Mouse (Mus musculus): ENCODE results near the gene Stpg3.

Gene Stpg3

DNA sequence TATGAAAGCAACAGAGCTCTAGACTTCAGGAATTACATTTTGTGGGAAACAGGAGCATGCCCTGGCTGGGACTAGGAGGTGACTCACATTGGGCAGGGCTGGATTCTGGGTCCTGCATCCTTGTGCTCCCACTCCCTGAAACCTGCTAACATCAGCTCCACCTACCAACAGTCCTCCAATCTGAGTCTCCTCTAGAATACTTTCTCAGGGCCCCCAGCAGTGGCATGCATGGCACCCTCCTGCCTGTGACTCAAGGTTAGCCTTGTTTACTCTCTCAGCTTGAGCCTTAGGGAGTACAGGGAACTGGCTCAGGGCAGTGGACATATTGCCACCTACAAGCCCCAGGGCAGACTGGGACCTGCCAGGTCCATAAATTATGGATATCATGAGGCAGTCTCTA is 23.7 kb upstream of the Stpg3 start:
- in situ Hi-C loops (cut with MboI; ENCODE audit: unreplicated experiment in 2 of 2), result no loop called here

DNA sequence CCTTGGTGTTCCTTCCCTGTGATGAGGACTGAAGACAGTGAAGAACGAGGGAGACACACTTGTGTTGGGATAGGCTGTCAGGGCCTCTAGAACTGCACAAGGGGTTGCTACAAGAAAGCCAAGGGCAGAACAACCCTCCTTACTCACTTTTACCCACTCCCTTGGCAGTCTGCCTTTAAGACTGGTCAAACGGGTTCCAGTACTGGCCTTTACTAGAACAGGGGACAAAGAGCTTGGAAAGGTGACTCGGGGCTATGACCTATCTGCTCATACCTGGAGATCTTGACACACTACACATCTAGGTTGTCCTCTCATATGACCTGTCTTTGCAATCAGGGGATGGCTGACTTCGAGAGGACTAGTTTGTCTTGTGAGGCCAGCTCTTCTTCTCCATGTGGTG is 23.1 kb upstream of the Stpg3 start:
- in situ Hi-C loops (cut with MboI; ENCODE audit: unreplicated experiment in 2 of 2), result no loop called here

DNA sequence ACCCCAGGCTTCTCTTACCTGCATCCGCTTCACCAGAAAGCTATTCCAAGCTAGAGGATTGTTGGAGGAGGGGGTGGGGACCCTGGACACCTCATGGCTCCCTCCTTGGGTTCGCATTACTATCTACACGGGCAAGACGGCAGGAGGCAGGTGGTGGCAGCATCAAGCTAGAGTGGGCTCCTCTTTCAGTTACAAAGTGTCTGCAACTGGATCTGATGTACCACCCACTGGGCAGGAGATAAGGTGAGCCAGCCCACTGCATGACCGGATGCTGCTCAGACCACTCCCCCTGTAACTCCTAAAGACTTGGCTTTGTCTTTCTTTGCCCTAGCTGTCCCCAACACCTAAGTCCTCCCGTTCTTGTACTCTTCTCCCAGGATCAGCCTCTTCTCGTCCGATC is 22.2 kb upstream of the Stpg3 start, which contains the start of gene Rnf224:
TSS of gene Rnf224 (minus strand) at position 174 of the 400 bp plus-strand sequence.
- in situ Hi-C loops (cut with MboI; ENCODE audit: unreplicated experiment in 2 of 2), result no loop called here

DNA sequence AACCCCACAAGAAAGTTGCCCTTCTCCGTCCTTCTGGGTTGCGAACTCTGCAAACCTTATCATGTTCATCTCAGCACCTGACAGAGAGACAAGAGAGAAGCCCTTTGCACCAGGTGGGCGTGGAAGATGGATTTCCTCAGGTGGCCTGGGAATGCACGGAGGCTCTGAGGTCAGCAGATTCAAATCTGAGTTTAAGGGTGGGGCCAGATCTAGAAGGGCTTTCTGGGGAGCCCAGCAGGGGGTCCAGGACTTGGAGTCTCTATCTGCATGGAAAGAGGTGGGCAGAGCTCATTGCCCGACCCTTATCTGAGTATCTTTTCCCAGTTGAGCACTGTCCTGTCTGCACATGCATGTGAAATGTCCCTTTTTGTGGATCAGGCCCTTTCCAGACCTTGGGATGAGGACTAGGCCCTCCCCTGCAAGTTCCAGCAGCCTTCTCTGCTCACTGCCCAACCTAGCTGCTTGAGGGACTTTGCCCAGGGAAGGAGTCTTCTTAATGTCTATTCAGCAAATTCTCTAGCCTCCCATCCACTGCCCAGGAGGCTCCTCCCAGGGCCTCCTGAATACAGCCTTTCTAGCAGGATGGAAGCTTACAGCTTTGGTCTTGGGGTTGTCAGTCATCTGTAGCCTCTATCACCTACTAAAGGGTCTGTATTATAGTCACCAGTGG is 20.2 kb upstream of the Stpg3 start:
- in situ Hi-C loops (cut with MboI; ENCODE audit: unreplicated experiment in 2 of 2), result no loop called here

DNA sequence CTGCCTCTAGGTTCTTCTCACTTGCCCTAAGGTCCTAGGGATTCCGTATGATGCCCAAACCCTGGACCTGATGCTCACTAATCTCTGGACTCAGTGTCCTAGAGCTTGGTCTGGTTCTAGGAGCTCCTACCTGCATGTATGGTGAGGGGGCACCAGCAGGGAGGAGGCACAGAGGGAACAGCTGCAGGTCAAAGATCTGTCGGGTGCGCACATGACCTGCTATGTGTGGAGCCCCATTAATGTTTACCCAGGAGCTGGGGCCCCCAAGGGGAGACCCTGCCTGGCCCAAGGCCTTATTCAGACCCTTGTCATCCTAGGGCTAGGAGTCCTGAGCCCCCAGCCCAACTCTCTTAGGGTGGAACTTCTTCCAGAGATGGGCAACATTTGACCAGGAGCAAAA is 19.6 kb upstream of the Stpg3 start, which contains the start of gene Slc34a3:
TSS of gene Slc34a3 (minus strand) at position 315 of the 400 bp plus-strand sequence.
- in situ Hi-C loops (cut with MboI; ENCODE audit: unreplicated experiment in 2 of 2), result no loop called here

DNA sequence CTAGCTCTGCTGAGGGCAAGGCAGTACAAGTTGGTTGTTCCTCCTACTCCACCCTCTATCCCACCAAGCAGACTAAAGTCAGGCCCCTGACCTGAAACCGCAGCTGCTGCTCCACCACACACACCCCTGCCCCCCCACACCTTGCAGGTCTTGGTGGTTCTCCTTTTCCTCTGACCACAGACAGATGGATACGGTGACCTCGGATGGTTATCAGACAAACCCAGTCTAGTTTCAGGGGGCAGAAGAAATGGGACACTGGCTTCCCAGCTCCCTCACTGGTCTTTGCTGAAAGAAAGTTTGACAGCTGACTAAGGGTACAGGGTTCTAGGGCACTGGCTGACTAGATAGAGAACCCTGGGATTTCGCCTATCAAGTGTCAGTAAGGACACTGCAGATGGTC is 19.0 kb upstream of the Stpg3 start:
- in situ Hi-C loops (cut with MboI; ENCODE audit: unreplicated experiment in 2 of 2), result no loop called here

DNA sequence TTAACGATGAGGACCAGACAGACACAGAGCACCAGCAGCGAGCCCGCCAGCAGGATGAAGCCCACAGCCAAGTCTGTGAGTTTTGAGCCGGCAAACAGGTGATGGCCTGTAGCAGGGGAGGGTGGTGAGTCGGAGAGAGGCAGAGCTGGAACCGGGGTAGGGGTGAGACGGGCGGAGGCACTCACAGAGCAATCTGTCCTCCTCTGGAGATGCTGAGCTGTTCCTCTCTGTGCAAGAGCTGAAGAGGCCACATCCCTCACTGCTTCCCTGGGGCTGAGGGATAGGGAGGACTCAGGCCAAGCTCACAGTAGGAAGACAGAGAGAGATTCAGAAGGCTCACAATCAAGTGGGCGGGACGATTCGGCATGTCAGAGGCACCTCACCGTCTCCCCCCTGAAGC is 16.6 kb upstream of the Stpg3 start:
- in situ Hi-C loops (cut with MboI; ENCODE audit: unreplicated experiment in 2 of 2), result no loop called here

DNA sequence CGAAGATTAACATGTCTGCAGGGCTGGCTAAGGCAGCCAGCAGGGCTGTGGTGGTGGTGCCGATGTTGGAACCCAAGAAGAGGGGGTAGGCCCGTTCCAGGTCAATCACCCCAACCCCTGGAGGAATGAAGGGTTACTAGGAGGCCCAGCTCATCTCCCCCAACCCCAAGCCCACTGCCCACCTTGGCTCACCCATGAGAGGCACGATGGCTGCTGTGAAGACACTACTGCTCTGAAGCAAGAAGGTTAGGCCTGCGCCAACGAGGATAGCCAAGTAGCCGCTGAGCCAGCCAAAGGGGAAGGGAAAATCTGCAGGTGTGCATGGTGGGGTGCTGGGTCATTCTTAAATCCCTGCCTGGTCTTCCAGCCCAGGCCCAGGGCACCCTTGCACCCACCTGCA is 16.1 kb upstream of the Stpg3 start:
- in situ Hi-C loops (cut with MboI; ENCODE audit: unreplicated experiment in 2 of 2), result no loop called here

DNA sequence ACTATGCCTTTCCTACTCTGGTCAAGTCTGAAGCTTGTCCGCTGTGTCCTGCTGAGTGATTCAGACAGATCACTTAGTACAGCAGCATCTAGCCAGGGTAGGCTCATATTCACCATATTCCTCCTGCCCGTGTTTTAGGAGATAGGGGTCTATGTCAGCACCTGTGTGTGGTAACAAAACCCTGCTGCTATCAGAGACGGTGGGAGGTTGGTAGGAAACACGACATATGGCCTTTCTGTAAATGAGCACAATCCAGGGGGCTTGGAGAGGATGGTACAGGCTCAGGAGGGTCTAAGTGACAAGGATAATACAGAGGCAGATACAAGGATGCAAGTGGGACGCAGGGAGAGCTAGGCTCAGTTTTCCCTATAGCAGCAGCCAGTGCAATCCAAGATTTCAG is 15.1 kb upstream of the Stpg3 start:
- in situ Hi-C loops (cut with MboI; ENCODE audit: unreplicated experiment in 2 of 2), result loop anchor here (5.0 kb wide), 1 partner anchor 37 kb away; no protein-coding TSS in a partner anchor

DNA sequence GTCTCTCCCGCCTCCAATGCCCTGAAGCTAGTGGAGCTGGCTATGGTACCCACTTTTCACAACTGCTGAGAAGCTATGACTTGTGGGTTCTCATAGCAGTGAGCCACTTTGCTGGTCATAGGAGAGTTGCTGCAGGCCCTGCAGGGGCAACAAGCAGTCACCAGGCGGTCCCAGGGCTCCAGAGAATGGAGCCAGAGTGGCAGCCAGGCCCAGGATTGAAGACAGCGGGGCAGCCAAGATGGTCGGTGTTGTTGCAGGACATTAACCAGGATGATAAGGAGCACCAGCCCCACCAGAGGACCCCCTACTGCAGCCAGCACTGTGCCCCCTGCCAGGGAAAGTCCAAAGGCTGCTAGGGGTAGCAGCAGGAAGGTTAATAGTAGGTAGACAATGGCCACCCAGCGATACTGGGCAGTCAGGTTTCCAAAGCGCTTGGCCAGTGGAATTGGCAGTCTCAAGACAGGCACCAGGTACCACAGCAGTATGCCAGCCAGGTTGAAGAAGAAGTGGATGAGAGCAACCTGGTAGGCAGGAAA is 14.6 kb upstream of the Stpg3 start:
- in situ Hi-C loops (cut with MboI; ENCODE audit: unreplicated experiment in 2 of 2), result loop anchor here (5.0 kb wide), 1 partner anchor 37 kb away; no protein-coding TSS in a partner anchor

DNA sequence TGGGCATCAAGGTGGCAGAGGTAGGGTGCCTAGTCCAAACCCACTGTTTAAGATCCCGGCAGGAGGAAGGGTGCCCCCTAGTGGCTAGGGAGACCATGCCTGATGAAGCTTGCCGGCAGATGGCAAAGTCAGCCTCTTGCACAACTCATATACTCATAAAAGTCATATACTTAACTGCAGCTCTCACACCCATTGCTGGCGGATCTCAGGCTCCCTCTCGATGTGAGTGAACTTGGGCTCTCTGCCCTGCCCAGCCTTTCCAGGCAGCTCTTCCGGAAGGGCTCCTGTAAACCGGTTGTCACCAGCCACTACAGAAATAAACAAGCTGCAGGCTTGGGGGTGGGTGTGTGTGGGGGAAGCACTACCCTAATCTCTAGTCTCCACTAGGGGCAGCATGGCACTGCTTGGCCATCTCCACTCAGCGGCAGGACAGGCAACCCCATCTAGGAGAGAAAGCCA is 14.0 kb upstream of the Stpg3 start:
- in situ Hi-C loops (cut with MboI; ENCODE audit: unreplicated experiment in 2 of 2), result loop anchor here (5.0 kb wide), 1 partner anchor 36 kb away; no protein-coding TSS in a partner anchor

DNA sequence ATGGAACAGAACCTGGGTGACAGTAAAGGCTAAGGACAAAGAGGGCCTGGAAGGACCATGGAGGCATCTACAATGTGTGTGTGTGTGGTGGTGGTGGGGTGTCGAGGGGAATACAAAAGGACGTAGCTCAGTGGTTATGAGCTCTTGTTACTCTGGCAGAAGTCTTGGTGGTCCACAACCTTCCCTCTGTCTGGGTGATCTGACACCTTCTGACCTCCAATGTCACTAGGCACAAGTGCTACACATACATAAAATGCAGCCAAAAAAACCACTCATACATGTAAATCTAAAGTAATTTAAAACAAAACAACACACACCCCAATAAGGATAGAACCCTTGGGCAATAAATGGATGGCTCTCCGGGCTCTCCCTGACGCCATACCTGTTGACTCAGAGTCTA is 13.0 kb upstream of the Stpg3 start:
- in situ Hi-C loops (cut with MboI; ENCODE audit: unreplicated experiment in 2 of 2), result loop anchor here (5.0 kb wide), 1 partner anchor 35 kb away; no protein-coding TSS in a partner anchor

DNA sequence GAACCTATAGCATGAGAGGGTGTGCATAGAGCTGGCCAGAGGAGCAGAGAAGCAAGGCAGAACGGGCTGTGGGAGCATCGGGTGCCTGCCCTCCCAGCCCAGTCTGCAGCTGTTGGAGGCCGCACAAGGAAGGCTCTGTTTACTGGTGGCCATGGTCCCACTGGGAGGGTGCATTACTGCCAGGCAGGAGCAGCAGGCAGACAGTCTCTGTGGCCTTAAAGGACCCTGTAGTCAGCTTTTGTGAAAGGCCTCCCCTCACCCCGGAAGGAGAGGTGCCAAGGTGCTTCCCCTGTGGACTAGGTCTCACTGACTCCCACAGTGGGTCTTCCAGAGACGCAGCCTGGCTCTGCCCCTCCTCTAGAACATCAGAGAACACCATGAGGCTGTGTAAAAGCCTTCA is 12.4 kb upstream of the Stpg3 start:
- in situ Hi-C loops (cut with MboI; ENCODE audit: unreplicated experiment in 2 of 2), result loop anchor here (5.0 kb wide), 1 partner anchor 35 kb away; no protein-coding TSS in a partner anchor

DNA sequence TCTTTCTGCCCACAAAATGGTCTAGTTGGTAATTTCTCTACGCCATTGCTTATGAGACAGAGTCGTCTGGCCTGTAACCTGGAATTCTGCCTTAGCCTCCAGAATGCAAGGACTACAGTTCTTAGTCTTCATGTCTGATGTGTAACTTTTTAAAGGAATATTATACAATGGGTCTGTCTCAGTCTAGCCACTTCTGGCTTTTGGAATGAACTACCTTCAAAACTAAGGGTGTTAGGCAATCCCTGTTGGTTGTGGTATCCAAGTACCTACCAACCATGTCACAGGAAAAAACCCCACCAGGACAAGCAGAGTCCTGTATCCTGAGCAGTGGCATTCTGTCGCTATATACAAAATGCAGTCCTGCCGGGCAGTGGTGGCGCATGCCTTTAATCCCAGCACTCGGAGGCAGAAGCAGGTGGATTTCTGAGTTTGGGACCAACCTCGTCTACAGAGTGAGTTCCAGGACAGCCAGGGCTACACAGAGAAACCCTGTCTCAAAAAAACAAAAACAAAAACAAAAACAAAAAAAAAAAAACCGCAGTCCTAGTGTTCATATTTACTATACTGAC is 11.5 kb upstream of the Stpg3 start:
- in situ Hi-C loops (cut with MboI; ENCODE audit: unreplicated experiment in 2 of 2), result loop anchor here (5.0 kb wide), 1 partner anchor 34 kb away; no protein-coding TSS in a partner anchor

DNA sequence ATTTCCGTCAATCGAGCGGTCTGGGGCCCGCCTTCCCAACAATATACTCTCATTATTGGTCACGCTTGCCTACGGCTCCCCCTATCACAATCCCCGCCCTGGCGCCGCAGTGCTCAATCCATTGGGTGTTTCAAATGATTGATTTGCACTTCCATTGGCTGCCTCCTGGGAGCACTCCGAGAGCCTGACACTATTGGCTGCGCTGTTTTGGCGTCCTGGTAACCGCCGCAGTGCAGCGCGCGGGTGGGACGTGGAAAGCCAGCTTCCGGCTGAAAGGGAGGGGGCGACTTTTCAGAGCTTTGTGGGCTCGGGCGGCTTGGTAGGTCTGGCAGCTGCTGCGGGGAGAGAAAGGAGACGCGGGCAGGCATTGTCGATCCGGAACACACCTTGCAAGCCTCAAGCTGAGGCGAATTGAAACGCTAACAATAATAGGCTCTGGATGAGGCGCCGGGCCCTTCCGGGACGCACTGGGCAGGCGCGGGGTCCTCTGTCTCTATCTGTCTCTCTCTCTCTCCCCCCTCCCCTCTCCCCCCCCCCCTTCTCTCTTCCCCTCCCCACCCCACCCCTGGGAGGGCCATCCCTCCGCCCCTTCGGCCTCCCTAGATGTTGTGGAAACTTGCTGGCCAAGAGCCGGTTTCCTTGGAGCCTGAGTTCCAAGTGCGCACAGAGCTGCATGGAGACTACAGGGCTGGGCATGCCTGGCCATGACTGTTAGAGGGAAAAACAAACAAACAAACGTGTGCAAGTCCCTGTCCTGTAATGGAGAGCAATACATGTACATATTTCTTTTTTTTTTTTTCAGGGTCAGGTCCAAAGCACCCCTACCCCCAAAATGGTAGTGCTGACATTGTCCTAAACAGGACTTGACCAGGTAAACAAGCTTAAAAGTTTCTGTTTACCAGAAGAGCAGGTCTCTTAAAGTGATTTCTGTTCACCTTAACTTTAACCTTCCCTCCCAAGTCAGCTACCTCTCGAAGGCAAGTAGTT is 10.6 kb upstream of the Stpg3 start:
- in situ Hi-C loops (cut with MboI; ENCODE audit: unreplicated experiment in 2 of 2), result loop anchor here (5.0 kb wide), 1 partner anchor 33 kb away; no protein-coding TSS in a partner anchor

DNA sequence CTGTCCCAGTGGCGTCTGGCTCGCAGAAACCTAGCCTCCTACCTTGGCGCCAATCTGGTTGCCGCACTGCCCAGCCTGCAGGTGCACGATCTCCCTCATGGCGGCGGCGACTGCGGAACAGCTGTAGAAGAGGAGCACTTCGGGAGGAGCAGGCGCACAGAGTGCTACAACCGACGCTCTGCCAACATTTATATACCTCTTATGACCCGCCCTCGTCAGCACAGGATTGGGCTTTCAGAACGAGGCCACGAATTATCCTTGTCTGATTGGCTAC is 10.0 kb upstream of the Stpg3 start, which contains the start of gene Tubb4b:
TSS of gene Tubb4b (minus strand) at position 211 of the 274 bp plus-strand sequence.
- in situ Hi-C loops (cut with MboI; ENCODE audit: unreplicated experiment in 2 of 2), result no loop called here

DNA sequence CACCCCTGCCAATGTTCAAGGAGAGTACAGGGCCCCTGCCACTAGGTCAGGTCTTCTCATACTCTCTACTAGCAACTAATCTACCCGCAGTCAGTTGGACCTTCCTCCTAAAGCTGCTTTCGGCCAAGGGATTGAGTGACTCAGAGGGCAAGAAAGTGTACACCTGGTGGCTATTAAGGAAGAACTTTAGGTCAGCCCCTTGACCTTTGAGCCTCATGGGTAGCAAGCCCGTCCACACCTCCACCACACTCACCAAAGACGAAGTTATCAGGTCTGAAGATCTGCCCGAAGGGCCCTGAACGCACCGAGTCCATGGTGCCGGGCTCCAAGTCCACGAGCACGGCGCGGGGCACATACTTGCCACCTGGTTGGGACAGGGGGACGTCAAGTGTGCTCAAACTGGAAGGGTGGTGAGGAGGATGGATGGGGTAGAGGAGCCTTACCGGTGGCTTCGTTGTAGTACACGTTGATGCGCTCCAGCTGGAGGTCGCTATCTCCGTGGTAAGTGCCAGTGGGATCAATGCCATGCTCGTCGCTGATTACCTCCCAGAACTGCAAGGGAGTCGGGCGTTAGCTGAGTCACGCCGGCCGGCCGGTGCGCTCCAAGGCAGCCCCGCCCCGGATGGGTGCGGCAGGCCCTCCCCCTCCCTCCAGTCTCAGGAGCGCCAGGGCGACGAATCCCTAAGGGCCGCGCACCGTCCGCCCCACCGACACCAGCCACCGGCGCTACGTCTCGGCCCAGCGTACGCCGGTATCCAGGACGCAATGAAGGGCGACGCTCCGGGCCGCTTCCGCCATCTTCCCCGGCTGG is 9.4 kb upstream of the Stpg3 start:
- in situ Hi-C loops (cut with MboI; ENCODE audit: unreplicated experiment in 2 of 2), result no loop called here

DNA sequence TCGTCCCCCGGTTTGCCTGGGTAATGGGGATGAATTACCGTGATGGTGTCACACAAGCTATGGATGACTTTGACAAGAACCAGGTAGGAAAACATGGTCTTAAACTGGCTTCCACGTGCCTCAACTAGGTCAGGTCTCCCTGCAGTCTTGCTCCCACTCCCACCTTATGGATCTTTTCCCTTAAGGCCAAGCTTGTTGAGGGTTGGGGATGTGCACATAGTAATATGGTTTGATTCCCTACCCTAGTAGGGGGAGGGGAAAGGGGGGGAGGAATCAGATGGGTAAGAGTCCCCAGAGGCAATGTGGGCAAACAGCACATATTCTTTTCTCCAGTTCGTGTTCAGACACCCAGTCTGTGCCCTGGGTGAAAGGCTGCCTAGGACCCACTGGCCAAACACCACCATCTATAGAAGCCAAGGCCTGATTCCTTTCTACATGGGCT is 6.9 kb upstream of the Stpg3 start:
- in situ Hi-C loops (cut with MboI; ENCODE audit: unreplicated experiment in 2 of 2), result no loop called here

DNA sequence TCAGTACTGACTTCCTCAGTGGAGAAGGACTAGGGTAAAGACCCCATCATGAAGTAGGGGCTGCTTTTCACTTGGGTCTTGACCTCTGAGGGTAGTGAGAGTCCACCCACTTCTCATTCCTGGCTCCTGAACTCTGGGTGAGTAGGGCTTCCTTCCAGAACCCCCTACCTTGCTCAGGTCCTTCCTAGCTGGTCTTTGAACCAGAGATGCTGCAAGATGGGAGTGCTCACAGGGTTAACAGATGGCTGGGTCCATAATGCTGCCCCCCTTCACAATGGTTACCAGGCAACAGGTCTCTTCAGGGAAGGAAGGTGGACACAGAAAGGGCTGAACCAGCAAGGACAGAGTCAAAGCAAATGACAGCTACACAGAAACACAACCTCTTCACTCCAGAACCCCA is 4.0 kb upstream of the Stpg3 start, which contains the start of gene Fam166a:
TSS of gene Fam166a (plus strand) at position 301 of the 400 bp plus-strand sequence.
- in situ Hi-C loops (cut with MboI; ENCODE audit: unreplicated experiment in 2 of 2), result no loop called here

DNA sequence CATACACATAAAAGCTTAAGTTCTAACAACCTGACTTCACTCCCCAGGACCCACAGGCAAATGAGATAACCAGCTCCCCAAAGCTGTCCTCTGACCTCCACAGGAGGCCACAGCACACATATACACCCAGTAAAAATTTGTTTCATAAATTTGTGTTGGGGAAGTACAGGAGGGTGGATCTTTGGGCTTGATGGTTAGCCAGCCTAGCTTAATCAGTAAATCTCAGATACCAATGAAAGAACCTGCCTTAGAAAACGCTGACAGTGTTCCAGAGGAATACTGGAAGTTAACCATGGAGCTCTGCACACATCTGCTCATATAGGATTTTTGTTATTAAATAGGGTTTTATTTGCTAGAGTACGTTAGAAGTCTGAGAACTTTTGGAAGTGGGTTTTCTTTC is 3.2 kb upstream of the Stpg3 start:
- in situ Hi-C loops (cut with MboI; ENCODE audit: unreplicated experiment in 2 of 2), result no loop called here

Measured in v-Abl transformed pro-B cells (cell line).